ENCODE assay signal across 8 mouse cellular contexts in the genomic region with DNA sequence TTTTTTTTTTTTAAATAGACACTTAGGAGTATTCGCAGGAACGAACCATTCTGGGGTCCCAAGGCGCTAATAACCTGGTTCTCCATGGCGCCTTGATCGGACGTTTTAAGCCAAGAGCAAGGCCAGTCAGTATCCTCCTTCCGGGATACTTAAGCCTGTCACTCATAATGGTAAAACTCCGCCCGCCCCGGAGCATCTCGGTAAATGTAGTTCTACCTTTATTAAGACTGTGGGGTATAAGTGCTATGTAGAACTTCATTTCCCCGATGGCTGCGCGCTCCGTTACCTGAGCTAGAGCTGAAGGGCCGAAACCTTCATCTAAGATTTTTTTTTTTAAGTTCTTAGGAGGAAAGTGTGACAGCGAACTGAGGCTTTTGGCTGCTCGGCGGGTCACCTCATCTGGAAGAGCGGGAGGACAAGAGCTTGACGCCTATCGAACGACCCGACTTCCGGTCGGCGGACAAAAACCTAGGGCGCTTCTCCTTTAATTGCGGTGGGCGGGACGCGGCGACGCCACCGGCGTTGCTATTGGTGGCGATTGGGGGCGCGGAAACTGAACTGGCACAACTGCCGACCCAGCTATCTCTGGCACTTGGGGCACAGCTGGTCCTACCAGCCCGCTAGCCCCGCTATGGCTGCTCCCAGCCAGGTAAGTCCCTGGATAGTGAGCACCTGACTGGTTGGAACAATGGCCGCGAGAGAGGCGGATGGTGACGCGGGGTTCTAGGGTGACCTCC. TPM values are rescaled to one million over a fixed set of nuclear protein-coding genes. Genes with fewer than 3 reads are reported as not detected.
DNase-seq lines count a peak whose midpoint lies in the region; ATAC-seq and TF ChIP-seq lines count a peak whose summit lies in the region.

A gene (plus strand): TSS at position 254 of the 737 bp plus-strand sequence.

- H3K27ac ChIP-seq in embryonic facial prominence, embryonic 13.5 days, result peak within 1 kb of the TSS; percentile 66
- peak within 1 kb of the TSS; percentile 96 for H3K27ac ChIP-seq in kidney, adult 2 months (ENCODE audit: insufficient read depth, low read depth, low read length)
- peak within 1 kb of the TSS; percentile 41 for H3K27ac ChIP-seq in limb, embryonic 12.5 days
- H3K27ac ChIP-seq in midbrain, embryonic 15.5 days, result peak within 1 kb of the TSS; percentile 79
- H3K27ac ChIP-seq in spleen, adult 2 months (ENCODE audit: insufficient read depth, low read length), result peak within 1 kb of the TSS; percentile 82

- H3K9me3 ChIP-seq in embryonic facial prominence, embryonic 13.5 days, result no peaks in the 10 kb centered on the region
- no peaks in the 10 kb centered on the region for H3K9me3 ChIP-seq in limb, embryonic 12.5 days
- H3K9me3 ChIP-seq in midbrain, embryonic 15.5 days, result no peaks in the 10 kb centered on the region

- peak within 1 kb of the TSS; percentile 68 for H3K4me3 ChIP-seq in embryonic facial prominence, embryonic 13.5 days
- peak within 1 kb of the TSS; percentile 72 for H3K4me3 ChIP-seq in kidney, adult 2 months (ENCODE audit: insufficient read depth, low read depth, low read length)
- peak within 1 kb of the TSS; percentile 69 for H3K4me3 ChIP-seq in limb, embryonic 12.5 days (replicated peaks)
- peak within 1 kb of the TSS; percentile 53 for H3K4me3 ChIP-seq in midbrain, embryonic 15.5 days
- peak within 1 kb of the TSS; percentile 90 for H3K4me3 ChIP-seq in spleen, adult 2 months (ENCODE audit: extremely low read depth, insufficient read depth, insufficient read length)

- peak; percentile 94 for DNase-seq in 3134 (ENCODE audit: extremely low read depth, insufficient read length, low spot score)
- peak; percentile 92 to 93 for DNase-seq in adrenal gland, postnatal 36 days
- DNase-seq in heart, adult 18-20 months, result peak; percentile 96 to 98
- DNase-seq in kidney, adult 2 months, result peak; percentile 98
- peak; percentile 90 to 91 for DNase-seq in spleen, adult 2 months (ENCODE audit: low read depth in 1 of 2, low spot score in 2 of 2)

- peak within 1 kb of the TSS; percentile 75 for H3K9ac ChIP-seq in embryonic facial prominence, embryonic 13.5 days
- peak within 1 kb of the TSS; percentile 67 for H3K9ac ChIP-seq in limb, embryonic 12.5 days (replicated peaks)
- H3K9ac ChIP-seq in midbrain, embryonic 15.5 days, result peak within 1 kb of the TSS; percentile 56

- under 1% methylated on average over 47 of the region's 47 CpGs for WGBS in embryonic facial prominence, embryonic 13.5 days
- under 1% methylated on average over 47 of the region's 47 CpGs for whole genome bisulfite sequencing in kidney, adult 2 months
- WGBS in limb, embryonic 12.5 days, result under 1% methylated on average over 47 of the region's 47 CpGs
- WGBS in midbrain, embryonic 15.5 days, result under 1% methylated on average over 47 of the region's 47 CpGs
- WGBS in spleen, adult 2 months, result under 1% methylated on average over 47 of the region's 47 CpGs

- H3K27me3 ChIP-seq in embryonic facial prominence, embryonic 13.5 days, result no peaks in the 10 kb centered on the region
- H3K27me3 ChIP-seq in kidney, adult 2 months (replicated peaks; ENCODE audit: control insufficient read depth, insufficient read depth, low read length), result no peaks in the 10 kb centered on the region
- H3K27me3 ChIP-seq in limb, embryonic 12.5 days, result no peaks in the 10 kb centered on the region
- H3K27me3 ChIP-seq in midbrain, embryonic 15.5 days (replicated peaks), result no peaks in the 10 kb centered on the region
- H3K27me3 ChIP-seq in spleen, adult 2 months (ENCODE audit: control insufficient read depth, insufficient read depth, low read length), result no peaks in the 10 kb centered on the region

- H3K4me2 ChIP-seq in embryonic facial prominence, embryonic 13.5 days, result peak within 1 kb of the TSS; percentile 93
- H3K4me2 ChIP-seq in limb, embryonic 12.5 days, result peak within 1 kb of the TSS; percentile 88
- H3K4me2 ChIP-seq in midbrain, embryonic 15.5 days, result peak within 1 kb of the TSS; percentile 85

- peaks cover 14% of the 10 kb centered on the region for H3K4me1 ChIP-seq in embryonic facial prominence, embryonic 13.5 days
- peaks cover 9% of the 10 kb centered on the region; the same call in 1 of the 2 replicates for H3K4me1 ChIP-seq in kidney, adult 2 months (ENCODE audit: control insufficient read depth, insufficient read depth, low read length)
- peaks cover 13% of the 10 kb centered on the region for H3K4me1 ChIP-seq in limb, embryonic 12.5 days (replicated peaks)
- peaks cover 13% of the 10 kb centered on the region for H3K4me1 ChIP-seq in midbrain, embryonic 15.5 days
- peaks cover 4% of the 10 kb centered on the region; the same call in 1 of the 2 replicates for H3K4me1 ChIP-seq in spleen, adult 2 months (ENCODE audit: control insufficient read depth, insufficient read depth, insufficient read length)

- TF ChIP-seq CTCF in kidney, adult 2 months (conservative IDR thresholded peaks at IDR 0.05; ENCODE audit: insufficient read depth, insufficient read length, low read depth, low read length), result no peak
- no peak for TF ChIP-seq CTCF in spleen, adult 2 months (IDR thresholded peaks at IDR 0.05; ENCODE audit: extremely low read depth, insufficient read depth, insufficient read length, insufficient replicate concordance)

- ATAC-seq in embryonic facial prominence, embryonic 13.5 days (ENCODE audit: insufficient number of reproducible peaks, insufficient read depth, low FRiP score, low TSS enrichment, low read depth), result peak; percentile 91
- ATAC-seq in limb, embryonic 12.5 days (ENCODE audit: insufficient number of reproducible peaks, insufficient read depth, low FRiP score, low TSS enrichment, low read depth), result peak; percentile 92
- ATAC-seq in midbrain, embryonic 15.5 days (replicated peaks), result peak; percentile 98

- peaks cover 22% of the 10 kb centered on the region for H3K36me3 ChIP-seq in embryonic facial prominence, embryonic 13.5 days
- H3K36me3 ChIP-seq in kidney, adult 2 months (ENCODE audit: control insufficient read depth, insufficient read depth, low read length), result no peaks in the 10 kb centered on the region
- H3K36me3 ChIP-seq in limb, embryonic 12.5 days, result peaks cover 25% of the 10 kb centered on the region; the same call in 1 of the 2 replicates
- no peaks in the 10 kb centered on the region for H3K36me3 ChIP-seq in midbrain, embryonic 15.5 days (replicated peaks)
- H3K36me3 ChIP-seq in spleen, adult 2 months (ENCODE audit: control insufficient read depth, insufficient read depth, low read length), result no peaks in the 10 kb centered on the region

- TF ChIP-seq POLR2A in kidney, adult 2 months (IDR thresholded peaks at IDR 0.05; ENCODE audit: low read depth, low read length), result no peak
- TF ChIP-seq POLR2A in spleen, adult 2 months (IDR thresholded peaks at IDR 0.05; ENCODE audit: low read depth, low read length), result peak; percentile 34; the same call in 1 of the 2 replicates

RNA-seq across cellular contexts. Expression of the gene that starts here (rescaled TPM):
- 1 to 10 TPM; 3.6 to 5.6 TPM for total RNA-seq in adrenal gland, postnatal 36 days (2021)
- polyA plus RNA-seq in embryonic facial prominence, embryonic 13.5 days (2015; fragmentation: Nextera tagmentation; extraction: Ambion mirVana), result 22.9 and 26.0 TPM in 2 replicates
- total RNA-seq in heart, adult 18-20 months (2021), result 1 to 10 TPM; 4.0 to 4.2 TPM
- 5.8 and 6.1 TPM in 2 replicates for polyA plus RNA-seq in kidney, adult 2 months (2012; rRNA removed)
- polyA plus RNA-seq in limb, embryonic 12.5 days (2016; fragmentation: Nextera tagmentation; extraction: Ambion mirVana), result 30.3 and 31.5 TPM in 2 replicates
- 9.1 and 9.9 TPM in 2 replicates for polyA plus RNA-seq in midbrain, embryonic 15.5 days (2015; fragmentation: Nextera tagmentation; extraction: Ambion mirVana)
- polyA plus RNA-seq in spleen, adult 2 months (2012; rRNA removed), result 6.8 and 8.4 TPM in 2 replicates

Comparison
In these comparisons a context has a peak if more than half of its experiments do, and no peak if none do; other contexts are left out.
1. Peak in every context shown above with its lines: DNase-seq, ATAC-seq, H3K4me3 ChIP-seq and H3K27ac ChIP-seq.
2. H3K27ac ChIP-seq: peak in every context shown above with its lines; median percentile 96 in kidney, adult 2 months; 82 in spleen, adult 2 months; 79 in midbrain, embryonic 15.5 days; 66 in embryonic facial prominence, embryonic 13.5 days; 41 in limb, embryonic 12.5 days.